Mouse (Mus musculus): ENCODE measurements around the gene Iqca. TPM values are rescaled to one million over a fixed set of nuclear protein-coding genes. Genes with fewer than 3 reads are reported as not detected.

The Iqca gene
- total RNA-seq (2023) = not detected

GRCm38 (mm10) chr1:90153099-90153744 lies at the start of gene Iqca:
Gene Iqca (minus strand): TSS chr1:90153401.

GRCm38 (mm10) chr1:90014446-90014845 lies 138.8 kb downstream of the Iqca start, which contains the start of gene Asb18:
Gene Asb18 (minus strand): TSS chr1:90014666.

Other genes starting within 250 kb of the Iqca start
- not detected for gene Gbx2, start 222.2 kb downstream of the Iqca start, total RNA-seq (2023)
- not detected for gene Asb18, start 138.7 kb downstream of the Iqca start, total RNA-seq (2023)
- 0.86 TPM for gene Ackr3, start 50.6 kb upstream of the Iqca start, total RNA-seq (2023)

All from CD4-positive naive resting alpha-beta T cell, adult 57 days (primary cell).